Mouse (Mus musculus): Measurements from ENCODE around the gene Lingo1.

- TF ChIP-seq CTCF (IDR thresholded peaks at IDR 0.05; ENCODE audit: low read depth, low read length) (no peak), POLR2A (IDR thresholded peaks at IDR 0.05; ENCODE audit: borderline replicate concordance, low read depth, low read length) (no peak)
These were observed 79.7 kb downstream of the Lingo1 start for GRCm38 (mm10) chr9:56716565-56716964.

Measured in bone marrow macrophage, adult 2 months (primary cell).